Mouse (Mus musculus): ENCODE data around the gene Tenm1. TPM values are rescaled to one million over a fixed set of nuclear protein-coding genes. Genes with fewer than 3 reads are reported as not detected.

Tenm1 gene
- polyA plus RNA-seq, 2 experiments from 2014 or later, result 0.04 to 0.19 TPM

GRCm38 (mm10) chrX:42718078-42718785 is 710.7 kb downstream of the Tenm1 start:
- ATAC-seq, result no peak

GRCm38 (mm10) chrX:42700291-42700690 is 728.6 kb downstream of the Tenm1 start:
- no peak for ATAC-seq

DNA sequence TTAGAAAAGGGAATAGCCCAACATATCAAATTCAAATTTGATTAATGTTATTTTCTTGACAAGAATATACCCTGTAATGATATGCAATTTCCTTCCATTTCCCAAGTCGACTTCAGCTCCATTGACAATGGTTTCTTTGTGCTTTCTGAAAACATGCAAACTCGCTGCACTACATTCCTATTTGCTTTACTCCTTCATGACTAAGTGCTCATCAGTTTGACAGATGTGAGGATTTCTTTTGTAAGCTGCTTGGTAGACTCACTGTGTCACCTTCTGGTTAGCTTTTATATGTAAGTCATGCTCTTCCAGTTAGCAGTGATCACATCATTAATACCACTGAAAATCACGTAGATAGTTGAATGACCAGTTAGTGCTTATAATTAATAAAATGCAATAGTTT is 781.8 kb downstream of the Tenm1 start:
- ATAC-seq, result no peak

DNA sequence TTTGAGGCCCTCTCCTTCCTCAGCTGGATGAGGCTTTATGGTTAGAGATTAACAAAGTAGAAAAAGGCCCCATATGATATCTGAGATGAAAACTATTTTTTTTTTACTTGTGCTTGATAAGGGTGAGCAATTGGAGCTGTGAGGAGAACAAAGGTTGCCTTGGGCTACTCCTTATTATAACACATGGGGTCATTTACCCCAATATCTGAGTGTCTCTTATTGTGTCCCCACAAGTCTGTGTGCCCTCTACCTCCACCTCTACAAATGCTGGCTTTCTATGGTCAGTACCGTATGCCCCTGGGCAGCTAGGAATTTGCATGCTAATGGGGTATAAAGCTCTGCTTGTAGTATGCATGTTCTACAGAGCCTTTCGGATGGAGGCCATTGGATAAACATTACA is 848.4 kb downstream of the Tenm1 start:
- no peak for ATAC-seq

DNA sequence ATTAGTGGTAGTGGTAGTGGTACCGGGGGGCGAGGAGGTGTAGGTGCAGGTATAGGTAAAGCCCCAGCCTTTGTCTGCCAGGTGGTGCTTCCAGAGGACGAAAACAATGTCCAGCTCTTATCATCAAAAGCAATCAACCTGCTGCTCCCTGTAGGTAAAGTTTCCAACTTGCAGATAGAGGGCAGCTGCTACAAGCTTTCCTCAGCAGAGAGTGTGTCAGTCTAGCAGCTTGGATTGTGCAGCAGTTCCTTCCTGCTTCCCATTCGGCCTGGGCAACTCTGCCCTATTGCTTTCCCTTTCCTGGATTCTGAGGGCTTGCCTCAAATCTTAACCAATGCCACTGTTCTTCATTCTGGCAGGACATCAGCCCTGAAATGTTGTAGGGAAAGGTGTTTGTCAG is 870.2 kb downstream of the Tenm1 start:
- no peak for ATAC-seq

GRCm38 (mm10) chrX:42557284-42557683 is 871.6 kb downstream of the Tenm1 start:
- ATAC-seq, result peak; percentile 77

DNA sequence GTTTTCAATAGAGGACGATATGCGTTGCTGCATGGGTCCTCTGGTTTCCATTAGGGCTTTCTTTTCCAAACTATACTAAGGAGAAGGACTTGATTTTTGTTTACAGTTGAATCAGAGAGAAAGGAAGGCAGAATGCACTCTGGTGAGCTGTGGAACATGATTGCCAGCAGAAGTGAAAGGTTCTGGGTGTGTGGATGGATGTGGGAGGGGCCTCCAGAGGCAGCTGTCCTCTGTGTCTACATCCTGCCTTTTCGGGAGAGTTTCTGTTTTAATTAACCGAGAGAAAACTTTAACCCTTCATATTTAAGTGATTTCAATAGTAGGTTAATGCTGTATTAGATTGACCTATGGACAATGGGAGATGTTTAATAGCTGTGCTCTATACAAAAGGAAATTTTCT is 880.4 kb downstream of the Tenm1 start:
- peak; percentile 71 for ATAC-seq

GRCm38 (mm10) chrX:42545076-42545475 is 883.9 kb downstream of the Tenm1 start:
- ATAC-seq, result no peak

GRCm38 (mm10) chrX:42540756-42541053 is 888.2 kb downstream of the Tenm1 start:
- peak; percentile 94 for ATAC-seq

DNA sequence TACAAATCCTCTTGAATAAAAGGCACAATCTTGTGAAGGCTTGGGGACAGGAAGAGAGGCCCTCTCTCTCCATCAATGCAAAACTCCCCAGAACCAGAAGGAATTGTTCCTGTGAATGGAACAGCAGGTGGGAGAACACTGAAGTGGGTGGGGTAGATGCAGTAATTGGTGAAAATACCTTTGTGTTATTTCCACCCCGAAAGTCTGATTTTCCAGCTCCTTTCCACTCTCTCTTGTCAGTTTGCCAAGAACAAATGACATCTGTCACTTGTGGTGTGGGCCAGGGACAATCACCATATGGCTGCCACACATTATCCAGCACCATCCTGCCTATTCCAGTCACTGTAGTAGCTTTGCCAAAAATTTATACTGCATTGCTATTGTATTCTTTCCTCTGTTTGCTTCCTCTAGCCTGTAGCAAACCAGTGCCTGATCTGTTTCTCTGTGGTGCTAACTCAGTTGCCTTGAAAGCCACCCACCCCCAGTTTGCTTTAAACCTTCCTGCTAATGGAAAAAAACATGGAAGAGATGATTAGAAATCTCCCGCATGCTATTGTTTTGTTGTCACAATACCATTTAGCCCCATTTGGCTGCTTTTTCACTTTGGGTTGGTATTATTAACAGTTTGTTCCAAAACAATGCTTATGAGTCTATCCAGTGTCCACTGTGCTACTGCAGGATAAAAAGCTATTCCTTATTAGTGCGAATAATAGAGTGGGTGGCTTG is 888.7 kb downstream of the Tenm1 start:
- ATAC-seq, result peak; percentile 30

- no peak for ATAC-seq
These were observed 898.2 kb downstream of the Tenm1 start for GRCm38 (mm10) chrX:42530703-42531102.

GRCm38 (mm10) chrX:42522868-42523267 is 906.1 kb downstream of the Tenm1 start:
- ATAC-seq, result no peak

GRCm38 (mm10) chrX:42512567-42512966 is 916.4 kb downstream of the Tenm1 start:
- ATAC-seq, result no peak

DNA sequence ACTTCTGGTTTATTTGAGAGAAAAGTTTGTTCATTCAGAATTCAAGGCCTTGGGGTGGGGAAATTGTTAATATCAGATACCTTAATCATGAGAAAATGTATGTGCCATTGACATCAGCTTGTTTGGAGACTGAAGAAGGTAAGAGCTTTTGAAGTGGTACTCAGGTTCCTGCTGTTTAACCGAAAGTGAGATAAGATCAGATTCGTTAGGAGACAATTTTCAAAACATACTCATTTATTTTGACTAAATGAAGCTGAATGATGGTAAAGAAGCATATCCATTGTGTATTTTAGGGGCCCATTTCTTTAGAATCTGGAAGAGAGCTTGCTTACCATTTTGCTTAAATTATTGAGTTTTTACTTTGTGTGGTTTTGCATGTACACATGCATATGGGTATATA is 917.8 kb downstream of the Tenm1 start:
- peak; percentile 66 for ATAC-seq

GRCm38 (mm10) chrX:42502291-42503043 is 926.5 kb downstream of the Tenm1 start, which contains the start of gene Sh2d1a:
Gene Sh2d1a (plus strand): TSS chrX:42502453.
- peak; percentile 69 for ATAC-seq

DNA sequence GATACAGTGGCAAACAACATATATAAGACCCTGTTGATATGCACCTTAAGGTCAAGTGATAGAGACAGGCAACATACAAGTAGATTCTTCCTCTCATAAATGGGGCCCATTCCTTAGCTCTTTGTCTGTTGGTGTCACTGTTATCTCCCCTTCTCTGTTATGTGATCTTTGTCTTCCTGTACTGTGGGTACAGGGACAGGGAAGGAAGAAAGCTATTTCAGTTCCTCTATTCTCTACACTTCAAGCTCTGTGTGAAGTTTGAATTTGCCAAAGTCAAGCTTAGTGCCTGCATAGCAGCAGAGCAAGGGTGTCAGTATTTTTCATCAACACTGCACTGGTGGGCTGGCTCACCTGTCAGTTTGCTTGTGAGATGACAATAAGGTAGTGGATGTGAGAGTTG is 928.4 kb downstream of the Tenm1 start:
- no peak for ATAC-seq

DNA sequence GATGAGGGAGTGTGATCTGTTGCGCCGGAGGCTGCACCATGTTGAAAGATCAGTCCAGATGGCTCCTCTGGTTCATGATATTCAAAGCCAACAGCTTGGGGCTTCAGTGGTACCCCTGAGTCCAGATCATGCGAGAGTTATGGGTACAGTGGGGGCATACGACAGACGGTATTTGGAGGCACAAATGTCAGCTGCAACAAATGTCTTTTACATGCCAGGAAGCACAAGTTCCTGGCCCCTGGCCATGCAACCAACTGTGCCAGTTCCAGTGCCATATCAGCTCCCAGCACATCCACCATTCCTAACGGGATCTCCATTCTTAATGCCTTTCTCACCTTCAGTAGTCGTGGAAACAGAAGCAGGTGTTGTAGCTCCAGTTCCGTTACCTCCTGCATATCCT is 938.6 kb downstream of the Tenm1 start:
- no peak for ATAC-seq

DNA sequence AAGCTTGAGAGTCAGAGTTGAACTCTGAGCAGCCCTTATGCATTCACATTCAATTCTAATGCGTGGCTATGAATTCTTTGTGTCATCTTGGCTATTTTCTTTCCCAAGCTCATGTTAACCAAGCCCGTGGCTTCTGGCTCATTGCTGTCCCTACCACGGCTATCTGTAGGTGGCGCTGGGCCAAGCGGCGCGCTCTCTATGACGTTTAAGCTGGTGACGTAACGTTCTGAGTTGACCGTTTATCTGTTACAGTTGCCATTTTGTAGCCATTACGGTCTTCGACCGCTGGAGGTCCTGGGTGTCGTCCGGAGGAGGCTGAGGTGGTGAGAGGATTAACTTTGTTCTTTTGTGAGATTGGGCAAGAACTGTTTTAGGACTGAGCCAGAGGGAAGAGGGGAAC is 939.5 kb downstream of the Tenm1 start, which contains the start of gene Tex13c2:
Tex13c2 (plus strand) TSS at position 246 of the 400 bp plus-strand sequence.
- no peak for ATAC-seq

Other genes with a start within 250 kb of the Tenm1 start
- not detected for gene Tex13c1, start 162.0 kb upstream of the Tenm1 start, polyA plus RNA-seq (2017; shearing (Covaris generic))

All from CD4-positive, CD25-positive, alpha-beta regulatory T cell, adult 4 months (primary cell).